Mouse (Mus musculus): ENCODE measurements around the gene Mrgpra9. TPM values are rescaled to one million over a fixed set of nuclear protein-coding genes. Genes with fewer than 3 reads are reported as not detected.
"Not testable (repeated sequence)": the region's sequence is repeated elsewhere in the genome, so short reads cannot be mapped to it uniquely, and the experiment has no call there.

Mrgpra9 gene
- polyA plus RNA-seq (2012; ENCODE audit: insufficient read depth, insufficient read length, low replicate concordance, missing spikeins) = not detected in 2 replicates

- 60% methylated on average over 1 of the region's 1 CpGs for WGBS
- H3K4me3 ChIP-seq (ENCODE audit: insufficient read depth, low read depth, low read length) = no peak within 1 kb of the TSS
- H3K4me1 ChIP-seq (ENCODE audit: control insufficient read depth, insufficient read depth, low read length) = no peaks in the 10 kb centered on the region
- H3K27ac ChIP-seq (ENCODE audit: insufficient read depth, low read depth, low read length) = no peak within 1 kb of the TSS
- no peak for TF ChIP-seq POLR2A (IDR thresholded peaks at IDR 0.05; ENCODE audit: insufficient read depth, low read depth, low read length)
- TF ChIP-seq CTCF (IDR thresholded peaks at IDR 0.05; ENCODE audit: insufficient read depth, low read depth, low read length) = no peak
These were observed at the start of gene Mrgpra9 for GRCm38 (mm10) chr7:47252770-47253169. Gene Mrgpra9 (minus strand): TSS chr7:47252848.

- H3K27ac ChIP-seq (ENCODE audit: insufficient read depth, low read depth, low read length) = not testable (repeated sequence)
These were observed 47.0 kb upstream of the Mrgpra9 start for GRCm38 (mm10) chr7:47299612-47300011.

GRCm38 (mm10) chr7:47271547-47271946 is 18.9 kb upstream of the Mrgpra9 start:
- H3K27ac ChIP-seq (ENCODE audit: insufficient read depth, low read depth, low read length) = not testable (repeated sequence)
- WGBS = 87% methylated on average over 5 of the region's 5 CpGs

More at GRCm38 (mm10) chr7:47299612-47300011, 47.0 kb upstream of the Mrgpra9 start:
- H3K4me3 ChIP-seq (ENCODE audit: insufficient read depth, low read depth, low read length); H3K4me1 ChIP-seq (ENCODE audit: control insufficient read depth, insufficient read depth, low read length): not testable (repeated sequence)

GRCm38 (mm10) chr7:47244658-47245057 is 8.0 kb downstream of the Mrgpra9 start:
- no peak overlapping the region for H3K27ac ChIP-seq (ENCODE audit: insufficient read depth, low read depth, low read length)
- TF ChIP-seq POLR2A (IDR thresholded peaks at IDR 0.05; ENCODE audit: insufficient read depth, low read depth, low read length) (no peak), CTCF (IDR thresholded peaks at IDR 0.05; ENCODE audit: insufficient read depth, low read depth, low read length) (no peak)
- 77% methylated on average over 3 of the region's 3 CpGs for WGBS
- no peaks in the 10 kb centered on the region for H3K4me1 ChIP-seq (ENCODE audit: control insufficient read depth, insufficient read depth, low read length)
- H3K4me3 ChIP-seq (ENCODE audit: insufficient read depth, low read depth, low read length) = no peak overlapping the region

More at GRCm38 (mm10) chr7:47271547-47271946, 18.9 kb upstream of the Mrgpra9 start:
- not testable (repeated sequence) for H3K4me1 ChIP-seq (ENCODE audit: control insufficient read depth, insufficient read depth, low read length); H3K4me3 ChIP-seq (ENCODE audit: insufficient read depth, low read depth, low read length)

- H3K4me1 ChIP-seq (ENCODE audit: control insufficient read depth, insufficient read depth, low read length) = no peaks in the 10 kb centered on the region
- whole genome bisulfite sequencing = 71% methylated on average over 4 of the region's 4 CpGs
- TF ChIP-seq CTCF (IDR thresholded peaks at IDR 0.05; ENCODE audit: insufficient read depth, low read depth, low read length) (no peak), POLR2A (IDR thresholded peaks at IDR 0.05; ENCODE audit: insufficient read depth, low read depth, low read length) (no peak)
- H3K27ac ChIP-seq (ENCODE audit: insufficient read depth, low read depth, low read length) = no peak within 1 kb of the TSS
- H3K4me3 ChIP-seq (ENCODE audit: insufficient read depth, low read depth, low read length) = no peak within 1 kb of the TSS
These were observed 47.8 kb downstream of the Mrgpra9 start, which contains the start of gene Mrgpra6 for GRCm38 (mm10) chr7:47204830-47205229. Gene Mrgpra6 (minus strand): TSS chr7:47204920.

- Histone ChIP-seq H3K4me1 (ENCODE audit: control insufficient read depth, insufficient read depth, low read length) (no peaks in the 10 kb centered on the region), H3K4me3 (ENCODE audit: insufficient read depth, low read depth, low read length) (no peak overlapping the region), H3K27ac (ENCODE audit: insufficient read depth, low read depth, low read length) (no peak overlapping the region)
- TF ChIP-seq CTCF (IDR thresholded peaks at IDR 0.05; ENCODE audit: insufficient read depth, low read depth, low read length) (no peak), POLR2A (IDR thresholded peaks at IDR 0.05; ENCODE audit: insufficient read depth, low read depth, low read length) (no peak)
- 52% methylated on average over 1 of the region's 1 CpGs for WGBS
These were observed 57.4 kb downstream of the Mrgpra9 start for GRCm38 (mm10) chr7:47195271-47195670.

Other genes starting within 250 kb of the Mrgpra9 start
- not detected in 2 replicates for gene Spty2d1, start 244.4 kb downstream of the Mrgpra9 start, polyA plus RNA-seq (2012; ENCODE audit: insufficient read depth, insufficient read length, low replicate concordance, missing spikeins)
- not detected in 2 replicates for gene Tmem86a, start 202.2 kb downstream of the Mrgpra9 start, polyA plus RNA-seq (2012; ENCODE audit: insufficient read depth, insufficient read length, low replicate concordance, missing spikeins)
- not detected in 2 replicates for gene Ptpn5, start 119.2 kb downstream of the Mrgpra9 start, polyA plus RNA-seq (2012; ENCODE audit: insufficient read depth, insufficient read length, low replicate concordance, missing spikeins)
- not detected in 2 replicates for gene Mrgpra6, start 47.9 kb downstream of the Mrgpra9 start, polyA plus RNA-seq (2012; ENCODE audit: insufficient read depth, insufficient read length, low replicate concordance, missing spikeins)
- gene Mrgpra1, start 101.4 kb upstream of the Mrgpra9 start, polyA plus RNA-seq (2012; ENCODE audit: insufficient read depth, insufficient read length, low replicate concordance, missing spikeins) = not detected in 2 replicates
- not detected in 2 replicates for gene Mrgpra2a, start 199.3 kb upstream of the Mrgpra9 start, polyA plus RNA-seq (2012; ENCODE audit: insufficient read depth, insufficient read length, low replicate concordance, missing spikeins)

Measured in olfactory bulb, adult 2 months (tissue).